Mouse (Mus musculus) intestine, embryonic 15.5 days (tissue): ENCODE data around the gene Bloc1s5. TPM values are rescaled to one million over a fixed set of nuclear protein-coding genes. Genes with fewer than 3 reads are reported as not detected.

ENCODE experiments used
- ATAC-seq: fragments of 200-750 bp; cut with Nextera tagmentation; 2 replicates; pipeline ENCODE4 v1.8.0; 2017; ENCODE audit warnings: moderate TSS enrichment, moderate library complexity
- H3K27ac ChIP-seq: fragments of 300-500 bp; sonication (generic); 2 replicates; pipeline ENCODE4 v1.5.1; 2015; ENCODE audit warnings: mild to moderate bottlenecking, inconsistent platforms
- H3K27me3 ChIP-seq: fragments of 300-500 bp; sonication (generic); replicated peaks from 2 replicates; pipeline ENCODE4 v1.6.1; 2015; ENCODE audit warnings: inconsistent platforms
- H3K36me3 ChIP-seq: fragments of 300-500 bp; sonication (generic); 2 replicates; pipeline ENCODE4 v1.6.1; 2015; ENCODE audit warnings: inconsistent platforms
- H3K4me1 ChIP-seq: fragments of 300-500 bp; sonication (generic); replicated peaks from 2 replicates; pipeline ENCODE4 v1.6.1; 2015; ENCODE audit warnings: inconsistent platforms
- H3K4me2 ChIP-seq: fragments of 300-500 bp; sonication (generic); replicated peaks from 2 replicates; pipeline ENCODE4 v1.6.1; 2015; ENCODE audit warnings: mild to moderate bottlenecking, inconsistent platforms
- H3K4me3 ChIP-seq: fragments of 300-500 bp; sonication (generic); replicated peaks from 2 replicates; pipeline ENCODE4 v1.5.1; 2015; ENCODE audit warnings: inconsistent platforms
- H3K9ac ChIP-seq: fragments of 300-500 bp; sonication (generic); 2 replicates; pipeline ENCODE4 v1.6.1; 2015; ENCODE audit warnings: inconsistent platforms
- H3K9me3 ChIP-seq: fragments of 300-500 bp; sonication (generic); 2 replicates; pipeline ENCODE4 v1.6.1; 2016; ENCODE audit warnings: inconsistent platforms
- WGBS: fragments of 180-500 bp; shearing (Covaris S2); methylation state at CpG from one replicate; pipeline ENCODE4 v1.1.7; 2015; 5-methylcytosine and 5-hydroxymethylcytosine counted together
- polyA plus RNA-seq: library from polyadenylated mRNA; unstranded; fragments of >200 nt; fragmentation: Nextera tagmentation; extraction: Ambion mirVana; gene quantifications from 2 replicates; pipeline ENCODE4 v1.2.1, GENCODE M21; 2015

Gene Bloc1s5
- polyA plus RNA-seq, 1 experiment from 2014 or later: 15.9 TPM

DNA sequence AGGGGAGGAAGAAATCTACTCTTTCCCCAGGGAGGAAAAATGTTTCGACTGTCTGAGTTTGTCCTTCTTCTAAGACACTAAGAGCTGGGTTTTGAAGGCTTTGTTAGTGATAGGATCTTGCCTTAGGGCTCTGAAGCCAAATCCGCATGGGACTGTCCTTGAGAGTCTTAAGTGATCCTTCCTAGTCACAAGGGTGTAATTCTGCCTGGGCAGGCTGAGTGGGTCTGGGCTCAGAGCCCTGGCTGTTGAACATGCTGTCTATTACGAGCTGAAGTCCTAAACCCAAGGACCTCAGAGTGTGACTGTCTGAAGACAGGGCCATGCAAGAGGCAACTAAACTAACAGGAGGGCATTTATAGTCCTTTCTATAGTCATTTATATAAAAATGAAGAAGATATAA lies 89.4 kb downstream of the Bloc1s5 start:
- Histone ChIP-seq H3K9ac (no peak overlapping the region), H3K4me2 (no peak overlapping the region), H3K9me3 (no peaks in the 10 kb centered on the region), H3K4me3 (no peak overlapping the region), H3K27ac (no peak overlapping the region), H3K27me3 (no peaks in the 10 kb centered on the region), H3K4me1 (no peaks in the 10 kb centered on the region), H3K36me3 (no peaks in the 10 kb centered on the region)
- no peak for ATAC-seq
- WGBS: 75% methylated on average over 3 of the region's 3 CpGs

GRCm38 (mm10) chr13:38544769-38545445 lies 90.0 kb downstream of the Bloc1s5 start:
- ATAC-seq: no peak
- 73% methylated on average over 8 of the region's 8 CpGs for WGBS
- no peaks in the 10 kb centered on the region for H3K36me3 ChIP-seq

GRCm38 (mm10) chr13:38543455-38544125 lies 91.3 kb downstream of the Bloc1s5 start:
- Histone ChIP-seq H3K27me3 (no peaks in the 10 kb centered on the region), H3K4me1 (no peaks in the 10 kb centered on the region), H3K9ac (no peak overlapping the region), H3K27ac (no peak overlapping the region), H3K4me3 (no peak overlapping the region), H3K36me3 (no peaks in the 10 kb centered on the region), H3K9me3 (no peaks in the 10 kb centered on the region), H3K4me2 (no peak overlapping the region)
- WGBS: 88% methylated on average over 8 of the region's 8 CpGs
- no peak for ATAC-seq

More at GRCm38 (mm10) chr13:38544769-38545445, 90.0 kb downstream of the Bloc1s5 start:
- no peak overlapping the region for H3K4me2 ChIP-seq
- H3K4me3 ChIP-seq: no peak overlapping the region
- no peak overlapping the region for H3K27ac ChIP-seq
- H3K9me3 ChIP-seq: no peaks in the 10 kb centered on the region
- no peaks in the 10 kb centered on the region for H3K4me1 ChIP-seq
- H3K27me3 ChIP-seq: no peaks in the 10 kb centered on the region
- no peak overlapping the region for H3K9ac ChIP-seq

Other genes starting within 250 kb of the Bloc1s5 start
- gene Txndc5, start 106.3 kb downstream of the Bloc1s5 start, polyA plus RNA-seq: 245 and 256 TPM in 2 replicates
- 53.4 TPM in 2 replicates for gene Eef1e1, start 23.9 kb upstream of the Bloc1s5 start, polyA plus RNA-seq